Mouse (Mus musculus) neural tube, embryonic 12.5 days (tissue): ENCODE data around the gene Mt3. TPM values are rescaled to one million over a fixed set of nuclear protein-coding genes. Genes with fewer than 3 reads are reported as not detected.
"Not testable (repeated sequence)": the region's sequence is repeated elsewhere in the genome, so short reads cannot be mapped to it uniquely, and the experiment has no call there.

Source experiments
- ATAC-seq: fragments of 200-750 bp; cut with Nextera tagmentation; 2 replicates; pipeline ENCODE4 v1.8.0; 2017; ENCODE audit warnings: low read depth, mild to moderate bottlenecking, moderate TSS enrichment, moderate library complexity; ENCODE audit not compliant: low FRiP score
- H3K27ac ChIP-seq: fragments of 300-500 bp; sonication (generic); 2 replicates; pipeline ENCODE4 v1.5.1; 2016
- H3K27me3 ChIP-seq: fragments of 300-500 bp; sonication (generic); replicated peaks from 2 replicates; pipeline ENCODE4 v1.6.1; 2016; ENCODE audit warnings: mild to moderate bottlenecking
- H3K36me3 ChIP-seq: fragments of 300-500 bp; sonication (generic); 2 replicates; pipeline ENCODE4 v1.6.1; 2016; ENCODE audit warnings: mild to moderate bottlenecking
- H3K4me1 ChIP-seq: fragments of 300-500 bp; sonication (generic); 2 replicates; pipeline ENCODE4 v1.6.1; 2016
- H3K4me2 ChIP-seq: fragments of 300-500 bp; sonication (generic); replicated peaks from 2 replicates; pipeline ENCODE4 v1.6.1; 2016; ENCODE audit warnings: mild to moderate bottlenecking
- H3K4me3 ChIP-seq: fragments of 300-500 bp; sonication (generic); 2 replicates; pipeline ENCODE4 v1.5.1; 2016
- H3K9ac ChIP-seq: fragments of 300-500 bp; sonication (generic); 2 replicates; pipeline ENCODE4 v1.6.1; 2016; ENCODE audit warnings: mild to moderate bottlenecking
- H3K9me3 ChIP-seq: fragments of 300-500 bp; sonication (generic); 2 replicates; pipeline ENCODE4 v1.6.1; 2016; ENCODE audit warnings: mild to moderate bottlenecking
- WGBS: fragments of 180-500 bp; shearing (Covaris S2); methylation state at CpG from one replicate; pipeline ENCODE4 v1.1.7; 2016; 5-methylcytosine and 5-hydroxymethylcytosine counted together
- polyA plus RNA-seq: library from polyadenylated mRNA; unstranded; fragments of >200 nt; fragmentation: Nextera tagmentation; extraction: Ambion mirVana; gene quantifications from 2 replicates; pipeline ENCODE4 v1.2.1, GENCODE M21; 2016

Mt3 gene
- polyA plus RNA-seq, 1 experiment from 2014 or later, result 24.8 TPM

DNA sequence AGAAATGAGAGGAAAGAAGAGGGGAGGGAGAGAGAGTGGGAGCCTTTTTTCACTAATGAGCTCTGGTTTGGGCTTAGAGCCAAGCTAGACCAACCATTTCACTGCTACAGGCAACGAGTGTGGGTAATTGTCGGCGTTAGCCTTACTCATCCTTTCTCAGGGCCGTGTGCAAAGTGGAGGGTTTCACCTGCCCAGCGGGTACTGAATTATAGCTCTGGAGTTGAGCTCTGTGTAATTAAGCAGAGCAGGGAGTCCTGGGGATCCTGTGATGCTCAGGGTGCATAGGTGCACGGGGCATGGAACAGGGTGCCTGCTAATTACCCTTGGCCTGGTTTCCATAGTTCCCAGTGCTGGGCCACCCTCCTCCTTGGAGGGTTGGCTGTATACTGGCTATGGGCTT, 24.7 kb upstream of the Mt3 start:
- no peaks in the 10 kb centered on the region for H3K4me1 ChIP-seq
- no peak for ATAC-seq
- no peak overlapping the region for H3K4me2 ChIP-seq
- H3K4me3 ChIP-seq, result no peak overlapping the region
- no peaks in the 10 kb centered on the region for H3K36me3 ChIP-seq
- WGBS, result 75% methylated on average over 6 of the region's 6 CpGs
- no peak overlapping the region for H3K27ac ChIP-seq
- H3K27me3 ChIP-seq, result no peaks in the 10 kb centered on the region
- no peaks in the 10 kb centered on the region for H3K9me3 ChIP-seq
- no peak overlapping the region for H3K9ac ChIP-seq

DNA sequence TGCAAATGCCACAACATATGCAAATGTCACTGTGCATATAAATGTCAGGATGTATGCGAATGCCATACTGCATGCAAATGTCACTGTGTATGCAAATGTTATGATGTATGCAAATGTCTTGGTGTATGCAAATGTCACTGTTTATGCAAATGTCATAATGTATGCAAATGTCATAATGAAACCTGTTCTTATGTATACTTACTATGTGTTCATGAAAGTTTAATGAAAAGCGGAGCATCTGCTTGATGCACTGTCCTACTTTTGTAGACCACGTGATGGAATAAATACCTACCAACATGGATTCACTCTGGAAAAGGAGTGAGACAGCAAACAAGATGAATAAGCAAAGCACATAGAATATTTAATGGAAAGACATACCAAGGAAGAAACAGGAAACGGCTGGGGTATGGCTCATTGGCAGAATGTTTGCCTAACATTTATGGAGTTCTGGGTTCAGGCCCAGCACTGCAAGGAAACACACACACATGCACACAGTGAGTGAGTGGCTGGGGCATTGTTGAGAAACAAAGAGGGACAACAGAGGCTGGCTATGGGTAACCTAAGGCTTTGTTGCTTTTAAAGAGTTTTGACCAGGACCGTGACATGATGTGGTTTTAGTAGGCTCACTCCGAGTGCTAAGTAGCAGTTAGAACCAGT, 23.1 kb upstream of the Mt3 start:
- Histone ChIP-seq H3K9ac (no peak overlapping the region), H3K9me3 (no peaks in the 10 kb centered on the region), H3K4me1 (no peaks in the 10 kb centered on the region), H3K27ac (no peak overlapping the region), H3K4me3 (no peak overlapping the region), H3K4me2 (no peak overlapping the region), H3K27me3 (no peaks in the 10 kb centered on the region), H3K36me3 (no peaks in the 10 kb centered on the region)
- ATAC-seq, result no peak; the same call in 1 of the 2 replicates
- WGBS, result 71% methylated on average over 6 of the region's 6 CpGs

DNA sequence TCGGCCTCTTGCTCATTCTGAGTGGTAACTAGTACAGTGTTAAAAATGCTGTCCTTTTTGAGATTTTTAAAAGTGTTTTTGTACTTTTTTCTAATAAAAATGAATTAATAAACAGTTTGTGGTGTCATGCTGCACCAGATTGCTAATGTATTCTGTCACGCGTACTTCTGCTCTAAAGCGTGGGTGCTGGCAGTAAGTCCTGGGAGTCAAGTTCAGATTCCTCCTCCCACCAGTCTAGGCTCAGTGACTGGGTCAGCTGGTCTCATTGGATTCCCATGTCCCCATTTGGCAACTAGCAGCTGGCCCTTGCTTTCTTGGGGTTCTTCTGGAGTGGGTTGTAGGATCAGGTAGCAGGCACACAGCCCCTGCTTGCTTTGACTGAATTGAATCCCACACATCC, 22.3 kb upstream of the Mt3 start:
- no peaks in the 10 kb centered on the region for H3K36me3 ChIP-seq
- H3K27ac ChIP-seq, result no peak overlapping the region
- no peak overlapping the region for H3K4me2 ChIP-seq
- no peak for ATAC-seq
- no peak overlapping the region for H3K4me3 ChIP-seq
- no peaks in the 10 kb centered on the region for H3K4me1 ChIP-seq
- WGBS, result 92% methylated on average over 4 of the region's 4 CpGs
- H3K9ac ChIP-seq, result no peak overlapping the region
- H3K27me3 ChIP-seq, result no peaks in the 10 kb centered on the region
- no peaks in the 10 kb centered on the region for H3K9me3 ChIP-seq

DNA sequence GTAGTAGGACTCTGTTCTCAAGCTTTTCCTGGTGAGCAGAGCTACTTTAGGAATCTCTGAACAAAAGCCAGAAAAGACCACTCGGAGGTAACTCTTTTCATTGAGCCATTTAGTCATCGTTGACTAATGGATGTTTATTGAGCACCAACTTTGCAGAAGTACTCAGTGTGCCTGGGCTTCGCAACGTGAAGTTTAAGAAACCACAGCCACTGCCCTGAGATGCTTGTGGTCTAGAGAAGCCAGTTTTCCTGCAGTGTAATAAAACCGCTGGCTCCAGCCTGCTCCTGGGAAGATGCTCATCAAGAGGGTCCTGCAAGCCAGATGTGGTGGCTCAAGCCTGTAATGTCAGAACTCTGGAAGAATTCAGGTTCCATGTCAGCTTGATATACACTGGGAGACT, 20.3 kb upstream of the Mt3 start:
- H3K4me3 ChIP-seq, result no peak overlapping the region
- H3K27ac ChIP-seq, result no peak overlapping the region
- H3K4me1 ChIP-seq, result no peaks in the 10 kb centered on the region
- H3K36me3 ChIP-seq, result no peaks in the 10 kb centered on the region
- H3K4me2 ChIP-seq, result no peak overlapping the region
- no peak for ATAC-seq
- H3K9ac ChIP-seq, result no peak overlapping the region
- no peaks in the 10 kb centered on the region for H3K9me3 ChIP-seq
- WGBS, result 65% methylated on average over 5 of the region's 5 CpGs
- H3K27me3 ChIP-seq, result no peaks in the 10 kb centered on the region

DNA sequence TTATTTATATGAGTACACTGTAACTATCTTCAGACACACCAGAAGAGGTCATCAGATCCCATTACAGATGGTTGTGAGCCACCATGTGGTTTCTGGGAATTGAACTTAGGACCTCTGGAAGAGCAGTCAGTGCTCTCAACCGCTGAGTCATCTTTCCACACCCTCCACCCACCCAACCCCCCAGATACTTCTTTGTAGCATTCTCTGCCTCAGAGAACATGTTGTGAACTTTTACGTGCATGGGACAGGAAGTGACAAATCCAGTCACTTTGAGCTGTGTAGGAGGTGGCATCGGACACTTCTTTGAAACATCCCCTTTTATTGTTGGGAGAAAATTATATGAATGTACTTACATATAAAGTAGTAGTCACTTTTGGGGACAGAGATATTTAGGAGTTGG, 17.8 kb upstream of the Mt3 start:
- not testable (repeated sequence) for H3K27me3 ChIP-seq, H3K4me2 ChIP-seq, ATAC-seq, H3K4me3 ChIP-seq, H3K36me3 ChIP-seq, H3K27ac ChIP-seq, H3K4me1 ChIP-seq, H3K9ac ChIP-seq, H3K9me3 ChIP-seq
- 76% methylated on average over 3 of the region's 3 CpGs for WGBS

DNA sequence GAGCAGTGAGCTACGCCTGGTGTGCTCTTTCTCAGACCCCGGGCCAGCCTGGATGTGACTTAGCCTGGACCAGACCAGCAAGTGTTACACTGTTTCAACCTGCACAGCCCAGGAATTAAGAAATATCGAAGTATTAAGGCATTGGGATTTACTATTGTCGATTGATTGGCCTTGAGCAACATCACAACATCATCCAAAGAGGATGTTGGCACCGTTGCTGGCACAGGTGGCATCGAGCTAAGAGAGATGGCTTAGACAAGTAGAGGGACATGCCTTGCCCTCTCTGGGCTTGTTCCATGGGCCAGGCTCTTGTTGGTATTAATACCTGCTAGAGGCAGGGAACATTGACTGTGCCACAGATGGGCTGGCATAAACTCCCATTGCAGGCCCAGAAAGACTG, 16.9 kb upstream of the Mt3 start:
- no peak overlapping the region for H3K27ac ChIP-seq
- H3K27me3 ChIP-seq, result no peaks in the 10 kb centered on the region
- WGBS, result 91% methylated on average over 6 of the region's 6 CpGs
- no peak for ATAC-seq
- H3K9ac ChIP-seq, result no peak overlapping the region
- no peak overlapping the region for H3K4me3 ChIP-seq
- H3K4me1 ChIP-seq, result no peaks in the 10 kb centered on the region
- H3K4me2 ChIP-seq, result no peak overlapping the region
- H3K36me3 ChIP-seq, result no peaks in the 10 kb centered on the region
- no peaks in the 10 kb centered on the region for H3K9me3 ChIP-seq

DNA sequence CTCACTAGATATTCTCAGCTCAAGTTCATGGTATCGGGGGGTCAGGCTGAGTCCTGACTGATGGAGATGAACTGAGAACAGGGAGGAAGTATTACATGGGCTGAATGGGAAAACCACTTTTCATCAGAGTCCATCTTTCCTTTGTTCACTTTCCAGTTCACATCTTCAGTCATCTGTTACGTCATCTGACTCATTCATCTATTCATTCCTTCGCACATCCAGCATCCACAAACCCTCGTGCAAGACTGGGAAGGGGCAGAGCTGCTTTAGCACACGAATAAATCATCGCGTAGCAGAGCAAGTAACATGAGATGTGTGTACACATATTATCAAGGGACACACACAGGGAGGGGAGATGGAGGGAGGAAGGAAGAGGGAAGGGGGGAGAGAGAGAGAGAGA, 16.2 kb upstream of the Mt3 start:
- Histone ChIP-seq H3K27ac (no peak overlapping the region), H3K27me3 (no peaks in the 10 kb centered on the region), H3K9ac (no peak overlapping the region), H3K9me3 (no peaks in the 10 kb centered on the region), H3K4me3 (no peak overlapping the region), H3K36me3 (no peaks in the 10 kb centered on the region), H3K4me1 (no peaks in the 10 kb centered on the region), H3K4me2 (no peak overlapping the region)
- no peak for ATAC-seq
- 77% methylated on average over 7 of the region's 7 CpGs for WGBS

DNA sequence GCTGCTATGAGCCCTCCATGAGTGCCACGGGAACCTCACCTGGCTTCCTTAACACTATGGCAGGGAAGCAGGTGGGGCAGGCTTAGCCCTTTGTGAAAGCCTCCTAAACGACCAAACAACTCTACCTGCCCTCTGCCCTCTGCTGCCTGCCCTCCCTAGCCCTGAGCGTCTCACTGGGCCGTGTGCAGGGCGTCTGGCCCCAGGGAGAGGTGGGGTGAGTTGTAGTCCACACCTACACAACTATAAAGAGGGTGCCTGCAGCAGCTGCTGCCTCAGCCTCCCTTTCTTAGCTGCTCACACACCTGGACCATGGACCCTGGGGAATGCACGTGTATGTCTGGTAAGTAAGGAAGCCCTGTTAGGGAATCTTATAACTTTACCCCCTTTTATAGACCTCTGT, 15.5 kb upstream of the Mt3 start, which contains the start of gene Mt4:
TSS of gene Mt4 (plus strand) at position 265 of the 400 bp plus-strand sequence.
- 59% methylated on average over 6 of the region's 6 CpGs for WGBS

DNA sequence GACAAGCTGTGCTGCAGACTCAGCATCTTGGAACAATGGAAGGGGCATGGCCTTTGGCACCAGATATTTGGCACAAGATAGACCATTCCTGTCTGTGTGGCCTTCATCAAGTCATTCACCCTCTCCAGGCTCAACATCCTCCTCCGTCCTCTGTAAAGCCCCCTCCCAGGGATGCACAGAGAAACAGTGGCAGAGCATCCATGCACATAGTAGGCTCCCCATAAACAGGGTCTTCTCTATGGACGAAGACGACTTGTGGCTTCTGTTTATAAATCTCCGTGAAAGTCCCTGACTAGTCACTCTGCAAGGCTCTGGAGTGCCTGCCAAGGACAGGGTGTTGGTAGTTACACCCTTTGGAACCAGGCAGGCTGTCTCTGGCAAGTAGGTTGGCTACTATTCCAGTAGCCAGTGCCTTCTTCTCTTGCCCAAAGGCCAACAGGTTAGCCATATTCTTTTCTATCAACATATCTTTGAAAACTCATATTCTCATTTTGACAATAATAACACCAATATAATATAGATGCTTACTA, 12.1 kb upstream of the Mt3 start:
- no peak overlapping the region for H3K4me2 ChIP-seq
- H3K4me3 ChIP-seq, result no peak overlapping the region
- no peaks in the 10 kb centered on the region for H3K36me3 ChIP-seq
- no peak for ATAC-seq
- no peaks in the 10 kb centered on the region for H3K9me3 ChIP-seq
- H3K9ac ChIP-seq, result no peak overlapping the region
- H3K27me3 ChIP-seq, result no peaks in the 10 kb centered on the region
- H3K27ac ChIP-seq, result no peak overlapping the region
- WGBS, result 83% methylated on average over 4 of the region's 4 CpGs
- H3K4me1 ChIP-seq, result no peaks in the 10 kb centered on the region

More for the DNA sequence above, 15.5 kb upstream of the Mt3 start, which contains the start of gene Mt4:
- Histone ChIP-seq H3K4me2 (no peak within 1 kb of the TSS), H3K9ac (no peak within 1 kb of the TSS), H3K27ac (no peak within 1 kb of the TSS), H3K36me3 (no peaks in the 10 kb centered on the region), H3K27me3 (no peaks in the 10 kb centered on the region), H3K9me3 (no peaks in the 10 kb centered on the region), H3K4me3 (no peak within 1 kb of the TSS), H3K4me1 (no peaks in the 10 kb centered on the region)
- ATAC-seq, result no peak

DNA sequence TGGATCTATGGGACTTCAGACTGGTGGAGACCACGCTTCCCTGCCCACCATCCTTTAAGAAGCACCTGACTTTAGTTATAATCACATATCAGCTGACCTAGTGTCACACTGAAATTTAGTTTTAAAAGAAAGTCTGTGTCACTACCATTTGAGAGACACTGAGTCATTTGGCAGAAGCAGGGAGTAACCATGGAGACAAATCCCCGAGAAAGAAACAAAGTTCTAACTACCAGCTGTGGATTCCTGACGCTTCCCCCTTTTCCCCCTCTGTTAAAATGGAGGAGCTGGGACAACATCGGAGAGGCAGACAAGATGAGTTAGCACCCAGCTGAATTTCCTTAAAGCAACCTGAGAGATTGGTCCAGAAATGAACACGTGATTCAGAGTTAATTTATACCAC, 4.2 kb upstream of the Mt3 start:
- Histone ChIP-seq H3K4me2 (no peak overlapping the region), H3K9me3 (no peaks in the 10 kb centered on the region), H3K27me3 (peaks cover 10% of the 10 kb centered on the region), H3K4me1 (peaks cover 12% of the 10 kb centered on the region), H3K27ac (no peak overlapping the region), H3K9ac (no peak overlapping the region), H3K4me3 (no peak overlapping the region), H3K36me3 (no peaks in the 10 kb centered on the region)
- whole genome bisulfite sequencing, result 54% methylated on average over 5 of the region's 5 CpGs
- ATAC-seq, result no peak

DNA sequence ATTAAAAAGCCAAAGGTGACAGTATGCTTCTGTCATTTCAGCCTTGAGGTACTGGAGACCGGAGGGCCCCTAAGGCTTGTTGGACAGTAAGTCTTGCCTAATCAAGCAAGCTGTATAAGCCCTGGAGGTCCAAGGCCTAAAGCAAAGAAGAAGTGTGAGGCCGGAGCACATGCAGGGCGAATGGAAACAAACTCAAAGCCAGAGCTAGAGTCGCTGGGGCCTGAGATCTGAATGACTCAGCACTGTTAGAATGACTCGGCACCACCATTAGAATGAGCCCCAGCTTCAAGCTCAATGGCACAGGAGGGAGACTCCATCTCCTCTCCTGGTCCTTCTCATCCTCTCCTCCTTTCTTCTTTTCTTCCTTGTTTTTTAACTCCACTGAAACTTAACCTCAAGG, 1.5 kb upstream of the Mt3 start:
- no peaks in the 10 kb centered on the region for H3K9me3 ChIP-seq
- peaks cover 15% of the 10 kb centered on the region for H3K27me3 ChIP-seq
- WGBS, result 79% methylated on average over 5 of the region's 5 CpGs
- H3K4me1 ChIP-seq, result peaks cover 18% of the 10 kb centered on the region
- no peaks in the 10 kb centered on the region for H3K36me3 ChIP-seq
- ATAC-seq, result no peak
- no peak overlapping the region for H3K4me2 ChIP-seq
- no peak overlapping the region for H3K27ac ChIP-seq
- no peak overlapping the region for H3K4me3 ChIP-seq
- no peak overlapping the region for H3K9ac ChIP-seq

DNA sequence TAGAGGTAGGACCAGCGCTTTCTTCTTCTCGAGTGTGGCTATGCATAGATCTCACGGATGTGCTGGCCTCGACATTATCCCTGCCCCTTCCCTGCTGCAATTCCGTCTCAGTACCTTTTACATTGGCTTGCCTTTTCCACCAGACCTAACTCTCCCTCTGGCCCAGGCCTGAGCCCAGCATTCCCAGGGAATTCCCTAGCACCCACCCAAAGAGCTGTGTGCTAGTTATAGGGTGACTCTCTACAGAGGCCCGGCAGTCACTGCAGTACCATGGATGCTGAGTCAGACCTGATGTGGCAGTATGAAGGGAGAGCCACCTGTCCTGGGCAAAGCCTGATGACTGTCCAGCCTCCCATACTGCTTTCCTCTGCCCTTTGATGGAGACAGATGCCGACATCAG, 1.0 kb downstream of the Mt3 start:
- H3K36me3 ChIP-seq, result no peaks in the 10 kb centered on the region
- H3K4me2 ChIP-seq, result peak overlapping the region; percentile 68
- no peak overlapping the region for H3K27ac ChIP-seq
- peaks cover 18% of the 10 kb centered on the region for H3K4me1 ChIP-seq
- peaks cover 15% of the 10 kb centered on the region for H3K27me3 ChIP-seq
- H3K9ac ChIP-seq, result no peak overlapping the region
- WGBS, result 25% methylated on average over 7 of the region's 7 CpGs
- no peak overlapping the region for H3K4me3 ChIP-seq
- H3K9me3 ChIP-seq, result no peaks in the 10 kb centered on the region
- ATAC-seq, result no peak

DNA sequence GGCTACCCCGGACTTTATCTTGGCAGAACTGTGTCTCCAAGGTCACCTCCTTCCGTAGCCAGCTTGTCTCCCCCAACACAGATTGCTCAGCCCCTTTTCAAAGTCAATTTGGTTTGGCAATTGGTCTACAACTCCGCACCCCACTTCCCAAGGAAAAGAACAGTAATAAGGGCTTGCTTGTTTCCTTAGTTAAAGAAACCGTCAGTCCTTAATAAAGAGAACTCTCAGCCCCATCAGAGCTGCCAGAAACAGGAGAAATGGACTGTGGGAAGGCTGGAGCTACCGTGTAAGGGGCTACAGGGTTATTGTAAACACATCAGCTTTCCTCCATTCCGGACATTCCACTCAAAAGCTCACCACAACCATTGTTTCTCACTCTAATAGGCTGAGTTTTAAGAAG, 2.1 kb downstream of the Mt3 start:
- Histone ChIP-seq H3K27me3 (peaks cover 15% of the 10 kb centered on the region), H3K4me3 (no peak overlapping the region), H3K4me1 (peaks cover 18% of the 10 kb centered on the region), H3K27ac (no peak overlapping the region), H3K4me2 (no peak overlapping the region), H3K36me3 (no peaks in the 10 kb centered on the region), H3K9me3 (no peaks in the 10 kb centered on the region), H3K9ac (no peak overlapping the region)
- 46% methylated on average over 6 of the region's 6 CpGs for WGBS
- no peak for ATAC-seq
